8 mouse cellular contexts compared by ENCODE assay signal in the genomic region with DNA sequence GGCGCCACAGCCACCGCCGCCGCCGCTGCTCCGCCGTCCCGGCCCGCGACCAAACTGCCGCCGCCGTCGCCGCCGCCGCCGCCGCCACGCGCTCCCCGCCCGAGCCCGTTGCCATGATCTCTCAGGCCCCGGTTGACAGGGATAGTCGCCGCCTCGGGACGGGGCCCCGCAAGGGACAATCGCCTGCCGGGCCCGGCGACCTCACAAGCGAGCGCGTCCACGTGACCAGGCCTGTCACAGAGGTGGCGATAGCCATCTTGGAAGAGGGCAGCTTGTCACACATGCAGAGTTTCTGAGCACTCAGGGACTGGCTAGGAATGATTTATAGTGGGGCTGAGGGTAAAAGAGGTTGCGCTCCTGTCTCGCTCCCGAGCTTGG. TPM values are rescaled to one million over a fixed set of nuclear protein-coding genes. Genes with fewer than 3 reads are reported as not detected.
DNase-seq lines count a peak whose midpoint lies in the region; ATAC-seq lines count a peak whose summit lies in the region.

A gene (minus strand): TSS at position 270 of the 378 bp plus-strand sequence.

- peak within 1 kb of the TSS; percentile 85 for H3K9ac ChIP-seq in kidney, embryonic 15.5 days

- DNase-seq in B cell, adult 2 months: peak; percentile 91 to 92
- DNase-seq in brain, adult 2 months (ENCODE audit: low read depth, low spot score): peak; percentile 98
- peak; percentile 97 for DNase-seq in heart, embryonic 10.5 days (ENCODE audit: low spot score)
- peak; percentile 90 for DNase-seq in liver
- peak; percentile 87 to 93 for DNase-seq in spleen, postnatal 4 days (ENCODE audit: low spot score in 2 of 2)

- peak within 1 kb of the TSS; percentile 86 for H3K4me3 ChIP-seq in heart, embryonic 10.5 days
- H3K4me3 ChIP-seq in kidney, embryonic 15.5 days (replicated peaks): peak within 1 kb of the TSS; percentile 87

- H3K4me1 ChIP-seq in heart, embryonic 10.5 days: peaks cover 14% of the 10 kb centered on the region
- peaks cover 21% of the 10 kb centered on the region for H3K4me1 ChIP-seq in kidney, embryonic 15.5 days

- peaks cover 20% of the 10 kb centered on the region for H3K27me3 ChIP-seq in heart, embryonic 10.5 days (ENCODE audit: insufficient read depth, poor library complexity, severe bottlenecking)
- H3K27me3 ChIP-seq in kidney, embryonic 15.5 days: peaks cover 17% of the 10 kb centered on the region

- peak within 1 kb of the TSS; percentile 89 for H3K27ac ChIP-seq in heart, embryonic 10.5 days
- peak within 1 kb of the TSS; percentile 75 for H3K27ac ChIP-seq in kidney, embryonic 15.5 days

- peak; percentile 68 for ATAC-seq in erythroblast, adult 5-6 weeks (replicated peaks; ENCODE audit: low FRiP score, poor library complexity, severe bottlenecking)
- peak; percentile 93 for ATAC-seq in kidney, embryonic 15.5 days (replicated peaks; ENCODE audit: low FRiP score)
- peak; percentile 80 for ATAC-seq in monocyte, adult 5-6 weeks (replicated peaks; ENCODE audit: insufficient number of reproducible peaks, low FRiP score, low TSS enrichment, poor library complexity, severe bottlenecking)

- no peaks in the 10 kb centered on the region for H3K36me3 ChIP-seq in heart, embryonic 10.5 days
- H3K36me3 ChIP-seq in kidney, embryonic 15.5 days: no peaks in the 10 kb centered on the region

- peak within 1 kb of the TSS; percentile 93 for H3K4me2 ChIP-seq in kidney, embryonic 15.5 days

- 1% methylated on average over 37 of the region's 42 CpGs for WGBS in heart, embryonic 10.5 days
- WGBS in kidney, embryonic 15.5 days: under 1% methylated on average over 42 of the region's 42 CpGs

- H3K9me3 ChIP-seq in heart, embryonic 10.5 days: no peaks in the 10 kb centered on the region
- H3K9me3 ChIP-seq in kidney, embryonic 15.5 days (replicated peaks): no peaks in the 10 kb centered on the region

RNA-seq across cellular contexts. Expression of the gene that starts here (rescaled TPM):
- total RNA-seq in erythroblast, adult 5-6 weeks (2015; ENCODE audit: low replicate concordance): not detected in 2 replicates
- not detected in 2 replicates for total RNA-seq in erythroblast, adult 5-6 weeks (2017; ENCODE audit: low replicate concordance)
- 0.42 and 0.85 TPM in 2 replicates for polyA plus RNA-seq in heart, embryonic 10.5 days (2016; fragmentation: Nextera tagmentation; extraction: Ambion mirVana)
- polyA plus RNA-seq in kidney, embryonic 15.5 days (2015; fragmentation: Nextera tagmentation; extraction: Ambion mirVana): 0.36 and 0.88 TPM in 2 replicates
- 1.6 TPM in 1 of 3 replicates, not detected in the others for total RNA-seq in monocyte, adult 5-6 weeks (2017)

Comparison
In these comparisons a context has a peak if more than half of its experiments do, and no peak if none do; other contexts are left out.
1. Peak in every context shown above with its lines: DNase-seq, ATAC-seq, H3K4me3 ChIP-seq and H3K27ac ChIP-seq.
2. Peak in ATAC-seq in erythroblast, adult 5-6 weeks; RNA of the gene not detected or under 1 TPM.
3. Peak in DNase-seq, H3K4me3 ChIP-seq and H3K27ac ChIP-seq in heart, embryonic 10.5 days; RNA of the gene not detected or under 1 TPM.
4. Peak in ATAC-seq, H3K4me3 ChIP-seq, H3K27ac ChIP-seq, H3K9ac ChIP-seq and H3K4me2 ChIP-seq in kidney, embryonic 15.5 days; RNA of the gene not detected or under 1 TPM.